Mouse (Mus musculus): Measurements from ENCODE around the gene Traf6.

Traf6 gene

DNA sequence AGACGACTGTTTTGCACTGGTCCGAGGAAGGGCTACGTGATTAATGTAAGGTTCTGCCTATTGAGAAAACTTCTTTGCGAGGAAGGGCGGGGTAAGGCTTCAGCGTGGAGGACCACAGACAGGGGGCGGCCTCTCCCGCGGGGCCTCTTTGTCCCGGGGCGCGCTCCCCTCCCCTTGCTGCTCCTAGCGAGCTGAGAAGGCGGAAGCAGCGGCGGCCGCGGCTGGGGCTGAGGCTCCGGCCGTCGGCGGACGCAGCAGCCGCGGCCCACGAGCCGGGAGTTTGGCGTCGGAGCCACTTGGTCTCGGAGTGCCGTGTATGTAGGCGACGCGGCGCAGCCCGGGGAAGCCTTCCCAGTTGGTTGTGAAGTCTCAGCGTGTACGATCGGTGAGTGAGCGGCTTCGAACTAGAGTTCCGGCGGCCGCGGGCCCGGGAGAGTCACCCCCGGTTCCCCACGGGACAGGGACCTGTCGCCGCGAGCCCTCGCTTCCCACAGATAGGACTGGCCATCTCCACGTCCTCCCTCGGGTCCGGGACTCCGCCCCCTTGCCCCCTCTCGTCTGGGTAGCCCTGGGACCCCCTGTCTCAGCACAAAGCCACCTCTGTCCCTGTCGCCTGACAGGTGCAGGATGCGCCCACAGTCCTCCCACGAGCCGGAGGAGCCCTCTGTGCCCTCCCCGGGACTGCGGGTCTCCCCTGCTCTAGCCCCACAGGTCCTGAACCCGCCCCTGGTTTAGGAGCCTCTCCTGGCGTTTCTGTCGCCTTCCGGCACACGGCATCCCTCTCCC, at the start of gene Traf6:
Gene Traf6, plus strand, starts transcription at position 194 of the 786 bp plus-strand sequence.
- in situ Hi-C loops (cut with MboI, MseI): no loop called here

DNA sequence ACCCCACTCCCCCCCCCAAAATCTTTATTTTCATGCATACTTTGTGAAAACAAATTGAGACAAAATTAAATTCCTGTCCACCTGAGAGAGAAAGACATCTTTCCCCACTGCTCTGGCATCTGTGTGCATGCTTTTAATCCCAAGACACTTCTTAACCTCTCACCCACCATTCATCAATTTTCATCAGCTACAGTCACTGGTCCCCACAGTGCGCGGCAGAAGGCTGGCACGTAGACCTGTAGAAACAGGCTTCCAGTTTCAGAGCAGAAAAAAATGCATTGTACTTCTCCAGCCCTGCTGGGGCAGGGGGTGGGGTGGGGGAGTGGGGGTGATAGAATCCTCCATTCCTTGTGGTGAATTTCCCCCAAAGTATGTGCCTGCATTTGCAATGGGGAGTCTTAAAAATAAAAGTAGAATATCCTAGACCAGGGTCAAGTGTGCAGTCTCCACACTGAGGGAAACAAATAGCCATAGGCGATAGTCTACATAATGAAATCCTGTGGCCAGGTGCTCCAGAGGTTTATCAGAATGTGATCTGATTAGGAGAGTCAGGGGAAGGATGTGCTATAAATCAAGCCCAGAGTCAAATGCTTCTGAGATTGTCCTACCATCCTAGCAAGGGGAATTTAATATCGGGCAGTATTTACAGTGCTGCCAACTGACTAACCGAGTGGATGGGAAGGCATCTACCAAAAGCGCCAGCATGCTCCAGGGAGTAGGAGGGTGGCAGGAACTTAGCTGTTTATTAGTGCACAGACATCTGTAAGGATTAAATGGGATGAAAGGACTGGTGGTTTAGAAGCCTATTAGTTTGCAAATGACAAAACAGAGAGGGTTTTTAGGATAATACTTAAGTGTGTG, 39.0 kb upstream of the Traf6 start:
- in situ Hi-C loops (cut with MboI, MseI): no loop called here

DNA sequence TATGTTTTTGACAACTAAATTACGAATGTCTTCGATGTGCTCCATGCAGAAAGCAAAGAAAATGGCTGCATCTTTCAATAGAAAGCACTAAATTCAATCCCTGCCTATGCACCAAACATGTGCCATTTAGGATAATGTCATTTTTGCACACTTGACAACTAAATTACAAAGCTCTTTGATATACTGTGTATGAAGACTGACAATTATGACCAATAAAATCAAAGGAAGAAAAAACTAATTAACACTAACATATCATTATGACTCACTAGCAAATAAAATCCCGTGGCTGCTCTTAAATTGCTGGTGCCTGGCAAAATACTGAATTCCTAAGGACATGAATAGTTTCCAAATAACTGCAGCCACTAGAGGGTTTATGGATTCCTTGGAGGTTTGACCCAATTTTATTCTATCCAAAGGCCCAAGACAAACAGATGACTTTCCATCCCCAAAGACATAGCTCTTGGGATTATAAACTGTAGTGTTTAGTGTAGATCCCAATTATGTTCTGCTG, 38.3 kb upstream of the Traf6 start:
- in situ Hi-C loops (cut with MboI, MseI): no loop called here

DNA sequence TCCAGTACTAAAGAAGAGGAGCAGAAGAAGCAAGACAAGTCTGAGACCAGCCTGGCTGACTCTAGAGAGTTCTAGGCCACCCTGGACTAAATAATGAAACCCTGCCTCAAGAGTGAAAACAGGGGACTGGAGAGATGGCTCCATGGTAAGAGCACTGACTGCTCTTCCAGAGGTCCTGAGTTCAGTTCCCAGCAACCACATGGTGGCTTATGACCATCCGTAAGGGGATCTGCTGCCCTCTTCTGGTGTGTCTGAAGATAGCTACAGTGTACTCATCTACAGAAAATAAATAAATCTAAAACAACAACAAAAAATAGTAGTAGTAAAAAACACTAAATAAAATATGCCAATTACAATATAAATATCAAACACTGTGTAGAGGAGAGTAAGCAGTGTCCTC, 32.4 kb upstream of the Traf6 start:
- in situ Hi-C loops (cut with MboI, MseI): loop anchor here in 1 of 2 experiments (5.0 kb wide), 1 partner anchor 99 kb away; no protein-coding TSS in a partner anchor

DNA sequence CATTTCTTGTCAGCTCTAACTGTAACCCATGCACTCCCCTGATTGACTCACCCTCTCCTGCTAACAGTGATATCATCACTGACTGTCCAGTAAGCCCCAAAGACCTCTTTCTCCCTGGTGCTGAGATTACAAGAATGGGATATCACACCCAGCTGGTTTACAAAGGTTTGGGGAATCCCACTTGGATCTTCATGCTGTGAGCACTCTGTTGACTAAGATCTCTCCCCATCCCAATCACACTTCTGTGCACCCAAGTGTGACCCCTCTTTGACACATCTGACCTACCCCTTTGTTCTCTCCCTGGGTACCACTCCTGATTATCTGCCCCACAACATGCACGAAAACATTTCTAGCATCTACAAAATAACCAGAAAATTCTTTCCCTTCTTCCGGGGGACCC, 29.9 kb upstream of the Traf6 start:
- in situ Hi-C loops (cut with MboI, MseI): loop anchor here in 1 of 2 experiments (5.0 kb wide), 1 partner anchor 101 kb away; no protein-coding TSS in a partner anchor

DNA sequence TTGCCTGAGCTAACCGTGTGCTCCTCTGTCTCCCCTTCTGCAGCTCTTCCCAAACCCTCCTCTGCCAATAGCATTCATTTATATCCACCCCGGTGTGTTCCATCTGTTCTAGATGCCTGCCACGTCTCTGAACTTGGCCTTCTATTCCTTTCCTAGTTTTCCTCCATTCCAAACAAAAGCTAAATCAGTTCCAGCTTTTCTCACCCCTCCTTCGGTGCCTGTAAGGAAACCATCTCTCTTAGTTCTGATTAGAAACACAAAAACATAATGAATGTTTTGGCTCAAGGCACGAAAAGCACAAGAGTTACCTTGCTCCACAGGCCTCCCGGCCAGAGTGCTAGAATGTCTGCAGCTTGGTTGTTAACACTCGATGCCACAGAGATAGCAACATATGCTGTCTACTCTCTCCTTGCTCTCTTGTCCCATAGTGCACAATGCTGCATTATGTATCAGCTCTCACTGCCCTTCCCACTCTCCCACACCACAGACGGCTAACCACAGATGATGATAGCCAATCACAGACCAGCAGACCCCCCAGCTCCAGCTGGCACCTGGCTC, 29.0 kb upstream of the Traf6 start, which contains the start of the genes Rag1 and B230118H07Rik:
Gene Rag1, minus strand, starts transcription at position 388 of the 558 bp plus-strand sequence.
Gene B230118H07Rik, minus strand, starts transcription at position 419 of the 558 bp plus-strand sequence.
- in situ Hi-C loops (cut with MboI, MseI): loop anchor here in 1 of 2 experiments (5.0 kb wide), 1 partner anchor 102 kb away; no protein-coding TSS in a partner anchor

DNA sequence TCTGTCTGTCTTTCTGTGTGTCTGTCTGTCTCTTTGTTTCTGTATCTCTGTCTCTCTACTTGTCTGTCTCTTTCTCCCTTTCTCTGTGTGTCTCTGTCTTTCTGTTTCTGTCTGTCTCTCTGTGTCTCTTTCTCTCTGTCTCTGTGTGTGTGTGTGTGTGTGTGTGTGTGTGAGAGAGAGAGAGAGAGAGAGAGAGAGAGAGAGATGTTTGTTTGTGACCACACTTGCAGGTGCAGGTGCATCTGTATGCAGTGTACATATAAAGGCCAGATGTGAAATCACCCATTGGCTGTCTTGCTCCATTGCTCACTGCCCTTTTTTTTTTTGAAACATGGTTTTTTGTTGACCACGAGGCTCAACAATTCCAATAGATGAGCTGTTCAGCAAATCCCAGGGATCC, 27.8 kb upstream of the Traf6 start:
- in situ Hi-C loops (cut with MboI, MseI): loop anchor here in 1 of 2 experiments (5.0 kb wide), 1 partner anchor 178 kb away; no protein-coding TSS in a partner anchor

DNA sequence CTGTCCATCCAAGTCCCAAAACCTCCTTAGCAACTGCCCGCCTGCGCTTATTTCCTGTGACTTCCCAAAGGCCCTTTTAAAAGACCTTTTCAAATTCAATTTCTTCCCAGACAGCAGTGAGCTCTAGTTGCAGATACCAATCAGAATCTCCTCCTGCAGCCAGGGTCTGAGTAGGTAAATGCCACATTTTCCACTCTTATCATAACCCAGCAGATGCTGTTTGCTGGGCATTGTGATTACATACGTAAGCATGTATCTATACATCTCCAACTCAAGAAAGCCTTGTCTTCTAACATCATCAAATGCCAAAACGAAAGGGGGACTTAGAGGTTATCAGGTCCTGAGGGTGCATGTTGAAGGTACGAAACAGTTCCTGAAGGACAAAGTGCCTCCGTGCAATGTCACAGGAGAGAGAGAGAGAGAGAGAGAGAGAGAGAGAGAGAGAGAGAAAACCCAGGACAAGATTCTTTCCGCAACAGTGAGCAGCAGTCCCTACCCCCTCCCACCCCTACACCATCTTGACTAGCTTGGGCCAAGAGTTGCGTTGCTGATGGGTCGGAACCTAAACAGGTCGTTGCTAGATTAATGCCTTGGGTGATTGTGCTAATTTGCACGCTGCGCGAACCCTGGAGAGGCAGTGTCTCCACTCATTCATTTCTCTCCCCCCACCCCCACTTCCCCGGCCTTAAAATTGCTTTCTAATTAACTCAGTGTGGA, 25.9 kb upstream of the Traf6 start:
- in situ Hi-C loops (cut with MboI, MseI): loop anchor here in 1 of 2 experiments (5.0 kb wide), 1 partner anchor 180 kb away; no protein-coding TSS in a partner anchor

DNA sequence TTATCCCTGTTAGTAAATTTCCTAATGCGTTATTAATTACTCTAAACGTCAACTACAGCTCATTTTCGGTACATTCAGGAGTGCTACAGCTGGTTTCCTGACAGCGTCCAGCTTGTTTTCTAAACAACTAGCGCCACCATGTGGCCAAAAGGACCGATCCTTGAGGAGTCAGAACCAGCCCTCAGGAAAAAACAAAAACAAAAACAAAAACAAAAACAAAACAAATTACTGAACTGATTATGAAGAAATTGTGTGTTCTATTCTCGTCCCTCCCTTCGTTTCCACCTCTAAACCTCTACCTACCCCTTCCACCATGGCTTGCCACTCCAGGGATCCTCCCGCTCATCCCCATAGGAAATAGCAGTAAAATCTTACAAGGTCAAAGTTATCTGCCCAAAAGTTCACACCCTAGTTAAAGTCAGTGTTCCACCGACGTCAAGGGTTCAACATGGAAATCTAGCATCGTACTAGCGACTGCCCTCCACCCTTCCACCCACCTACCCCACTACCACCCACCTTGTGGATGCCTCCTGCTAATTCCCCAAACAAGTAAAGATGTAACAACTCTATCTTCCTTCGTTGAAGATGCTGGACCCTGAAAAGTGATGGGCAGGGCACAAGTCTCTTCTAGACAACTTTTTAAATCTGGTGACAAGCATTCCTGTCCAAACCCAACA, 25.2 kb upstream of the Traf6 start:
- in situ Hi-C loops (cut with MboI, MseI): loop anchor here in 1 of 2 experiments (5.0 kb wide), 1 partner anchor 181 kb away; no protein-coding TSS in a partner anchor

DNA sequence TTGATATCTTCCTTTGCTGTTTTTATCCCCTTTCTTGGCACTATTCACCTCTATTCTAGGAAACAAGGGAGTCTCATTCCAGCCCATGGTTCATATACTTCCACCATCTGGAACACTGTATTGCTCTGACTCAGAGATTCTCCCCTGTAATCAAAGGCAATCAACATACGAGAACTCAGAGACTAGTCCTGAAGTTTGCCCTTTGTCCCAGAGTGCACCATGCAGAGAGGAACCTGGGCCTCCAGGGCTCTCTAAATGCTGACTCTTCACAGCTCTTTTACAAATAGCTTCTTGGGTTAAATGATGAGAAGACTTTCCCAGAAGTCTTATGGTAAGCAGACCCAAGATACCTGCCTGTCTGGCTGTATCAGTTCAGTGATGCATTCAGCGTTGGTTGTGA, 17.7 kb upstream of the Traf6 start:
- in situ Hi-C loops (cut with MboI, MseI): loop anchor here in 1 of 2 experiments (5.0 kb wide), 1 partner anchor 58 kb away; no protein-coding TSS in a partner anchor

DNA sequence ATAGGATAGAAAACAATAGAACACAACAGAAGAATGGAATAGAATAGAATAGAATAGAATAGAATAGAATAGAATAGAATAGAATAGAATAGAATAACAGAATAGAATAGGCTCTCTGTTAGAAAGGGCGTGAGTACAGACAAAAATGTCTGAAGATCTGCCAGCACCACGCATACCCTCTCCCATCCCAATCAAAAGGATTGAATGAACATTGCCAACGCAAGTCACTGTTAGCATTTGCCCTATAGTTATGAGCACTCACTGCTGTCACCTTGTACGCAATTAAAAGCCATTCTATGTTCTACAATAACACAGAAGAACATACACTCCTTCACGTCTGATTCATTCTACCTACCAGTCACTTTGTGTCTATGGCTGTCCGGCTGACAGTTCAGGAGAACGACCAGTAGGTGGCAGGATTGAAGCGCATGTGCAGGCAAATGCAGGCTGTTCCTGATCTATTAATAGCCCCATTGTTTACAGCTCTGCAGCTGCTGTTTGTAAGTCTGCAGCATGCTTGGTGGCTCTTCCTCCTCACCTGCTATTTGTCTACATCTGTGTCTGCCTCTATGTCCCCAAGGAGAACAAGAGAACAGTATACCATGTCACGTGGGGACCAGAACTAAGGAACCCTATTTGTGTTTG, 13.0 kb upstream of the Traf6 start:
- in situ Hi-C loops (cut with MboI, MseI): no loop called here

DNA sequence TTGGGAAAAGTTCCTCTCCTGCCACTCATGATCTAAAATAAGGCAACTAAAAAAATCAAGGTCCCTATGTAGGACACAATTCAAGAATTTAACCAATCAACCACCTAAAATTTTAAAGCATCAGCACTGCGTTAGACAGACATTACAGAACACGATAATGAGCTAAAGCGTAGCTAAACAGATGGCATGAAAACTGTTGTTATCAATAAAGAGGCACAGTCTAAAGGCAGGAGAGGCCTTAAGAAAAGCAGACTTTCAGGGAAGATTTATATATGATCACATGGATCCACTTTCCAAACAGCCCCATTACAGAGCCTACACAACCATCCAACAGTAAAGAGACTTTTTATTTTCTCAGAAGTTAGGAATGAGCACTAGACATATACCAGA, 12.5 kb upstream of the Traf6 start:
- in situ Hi-C loops (cut with MboI, MseI): no loop called here

DNA sequence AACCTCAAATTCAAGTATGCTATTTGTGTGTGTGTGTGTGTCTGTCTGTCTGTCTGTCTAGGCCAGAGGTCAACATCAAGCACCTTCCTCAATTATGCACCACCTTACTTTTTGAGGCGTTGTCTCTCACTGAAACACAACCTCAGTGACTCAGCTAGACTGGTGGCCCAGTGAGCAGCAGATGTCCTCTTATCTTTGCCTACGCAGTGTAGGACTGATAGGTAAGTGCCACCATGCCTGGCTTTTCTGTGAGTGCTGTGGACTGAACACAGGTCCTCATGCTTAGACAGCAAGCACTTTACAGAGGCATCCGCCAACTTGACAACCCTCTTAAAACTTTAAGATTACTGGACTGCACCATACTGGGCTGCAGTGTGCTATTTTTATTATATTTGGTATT, 9.5 kb upstream of the Traf6 start:
- in situ Hi-C loops (cut with MboI, MseI): no loop called here

DNA sequence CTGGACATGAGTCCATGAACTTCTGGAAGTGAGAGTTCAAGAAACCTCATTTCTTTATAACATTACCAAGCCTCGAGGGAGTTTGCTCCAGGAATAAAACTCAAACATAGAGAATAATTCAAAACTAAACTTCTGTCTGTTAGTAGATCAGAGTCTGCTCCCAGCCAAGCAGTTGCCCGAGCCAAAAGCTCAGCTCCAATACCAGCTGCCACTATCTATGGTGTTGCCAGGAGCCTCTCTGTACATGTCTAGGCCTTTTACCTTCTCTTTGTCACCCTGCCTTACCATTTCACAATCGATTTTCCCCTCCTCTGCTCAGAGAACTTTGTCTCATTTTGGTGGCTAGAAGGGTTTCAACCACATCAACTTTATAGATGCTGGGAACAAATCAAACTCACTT, 4.7 kb upstream of the Traf6 start:
- in situ Hi-C loops (cut with MboI, MseI): no loop called here

DNA sequence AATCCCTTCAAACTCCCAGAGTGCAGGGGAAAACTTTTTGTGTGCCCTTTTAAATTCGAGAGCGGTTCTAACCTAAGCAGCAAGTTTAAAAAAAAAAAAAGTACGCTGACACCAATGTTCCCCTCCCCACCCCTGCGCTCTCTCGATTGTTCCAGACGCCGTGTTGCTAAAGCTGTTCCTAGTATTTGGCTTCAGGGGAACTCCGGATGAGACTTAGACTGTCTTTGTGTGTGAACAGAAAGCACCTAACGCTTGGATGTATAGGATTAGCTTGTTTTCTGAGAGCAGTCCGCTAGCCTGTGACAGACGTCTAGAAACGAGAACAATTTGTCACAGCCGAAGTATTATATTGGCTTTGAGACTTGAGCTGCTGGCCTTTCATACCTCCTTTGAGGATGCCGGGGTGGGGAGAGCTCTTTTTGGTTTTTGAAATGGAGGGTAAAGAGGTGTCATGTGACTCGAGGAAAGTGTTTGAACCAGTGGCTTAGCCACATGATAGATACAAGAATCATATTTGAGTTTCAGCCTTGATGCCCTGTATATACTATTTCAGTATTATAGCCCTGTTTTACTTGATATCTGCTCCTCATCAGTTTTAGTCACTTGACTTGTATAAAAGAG, 1.0 kb downstream of the Traf6 start:
- in situ Hi-C loops (cut with MboI, MseI): no loop called here

DNA sequence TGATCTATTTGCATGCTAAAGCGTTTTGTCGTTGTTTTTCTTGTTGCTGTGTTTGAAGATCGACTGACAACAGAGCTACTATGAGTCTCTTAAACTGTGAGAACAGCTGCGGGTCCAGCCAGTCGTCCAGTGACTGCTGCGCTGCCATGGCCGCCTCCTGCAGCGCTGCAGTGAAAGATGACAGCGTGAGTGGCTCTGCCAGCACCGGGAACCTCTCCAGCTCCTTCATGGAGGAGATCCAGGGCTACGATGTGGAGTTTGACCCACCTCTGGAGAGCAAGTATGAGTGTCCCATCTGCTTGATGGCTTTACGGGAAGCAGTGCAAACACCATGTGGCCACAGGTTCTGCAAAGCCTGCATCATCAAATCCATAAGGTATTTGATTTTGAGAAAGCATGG, 6.2 kb downstream of the Traf6 start:
- in situ Hi-C loops (cut with MboI, MseI): no loop called here

DNA sequence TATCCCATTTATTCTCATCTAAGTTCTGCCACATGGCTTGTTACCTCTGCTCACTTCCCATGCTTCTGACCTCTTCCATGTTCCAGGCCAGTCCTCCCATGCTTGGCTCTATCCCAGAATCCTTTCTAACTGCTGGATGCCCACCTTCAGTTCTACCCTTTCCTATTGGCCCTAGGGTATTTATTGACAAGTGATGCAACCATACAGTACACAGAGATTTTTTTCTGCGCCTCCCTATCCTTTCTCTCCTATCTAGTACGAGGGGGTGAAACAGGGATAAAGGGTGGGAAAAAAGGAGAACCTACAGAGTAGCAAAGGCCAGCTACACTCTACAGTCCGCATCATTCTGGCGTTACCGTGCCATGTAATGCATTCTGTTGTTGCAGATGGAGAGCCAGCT, 9.8 kb downstream of the Traf6 start:
- in situ Hi-C loops (cut with MboI, MseI): no loop called here

DNA sequence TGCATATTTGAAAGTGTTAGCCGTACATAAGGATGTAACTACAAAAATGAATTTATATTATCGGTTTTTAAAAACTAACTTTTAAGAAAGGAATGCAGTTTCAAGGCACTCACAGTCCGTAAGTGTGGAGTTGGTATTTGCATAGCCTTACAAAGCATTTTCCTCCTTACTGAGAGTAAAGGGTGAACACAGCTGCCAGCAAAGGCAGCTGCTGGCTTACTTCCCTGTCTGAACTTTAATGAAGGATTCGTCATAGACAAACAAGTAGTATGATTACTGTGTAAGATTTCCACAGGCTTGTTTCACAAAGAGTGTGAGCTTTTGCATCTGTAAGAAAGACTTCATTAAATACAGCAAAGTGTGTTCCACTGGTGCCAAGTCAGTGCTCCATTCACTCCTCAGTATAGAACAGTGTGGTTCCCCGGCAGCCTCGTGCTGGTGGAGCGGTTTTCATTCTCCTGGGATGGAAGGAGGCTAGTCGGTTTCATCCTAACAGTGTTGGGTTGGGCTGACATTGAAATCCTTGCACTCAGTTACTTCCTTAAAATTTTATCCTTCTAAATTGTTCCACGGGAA, 12.1 kb downstream of the Traf6 start:
- in situ Hi-C loops (cut with MboI, MseI): no loop called here

DNA sequence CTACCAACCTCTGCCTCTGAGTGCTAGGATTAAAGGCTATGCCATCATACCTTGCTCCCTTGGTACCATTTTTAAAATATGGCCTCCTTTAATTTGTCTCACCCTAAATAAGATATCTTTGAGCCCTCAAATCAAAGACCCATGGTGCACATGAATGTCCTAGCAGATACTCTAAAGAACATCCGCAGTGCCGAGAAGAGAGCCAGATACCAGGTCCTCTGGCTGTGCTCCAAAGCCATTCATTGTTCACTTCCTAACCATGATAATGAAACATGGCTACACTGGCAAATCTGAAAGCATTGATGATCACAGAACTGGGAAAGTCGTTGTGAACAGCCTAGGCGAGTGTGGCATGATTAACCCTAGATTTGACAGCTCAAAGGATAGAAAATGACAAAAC, 14.8 kb downstream of the Traf6 start:
- in situ Hi-C loops (cut with MboI, MseI): no loop called here
